Comparison of ENCODE assay signal across 8 mouse cellular contexts in genomic region chr9:21411669-21412550, GRCm38 (mm10). TPM values are rescaled to one million over a fixed set of nuclear protein-coding genes. Genes with fewer than 3 reads are reported as not detected.
A peak's percentile ranks its signal among the peaks of the same experiment; 100 is the strongest.
DNase-seq lines count a peak whose midpoint lies in the region; ATAC-seq and TF ChIP-seq lines count a peak whose summit lies in the region.

Gene Qtrt1 (plus strand): TSS chr9:21411837.

- no peaks in the 10 kb centered on the region for H3K9me3 ChIP-seq in embryonic facial prominence, embryonic 15.5 days (replicated peaks)
- no peaks in the 10 kb centered on the region for H3K9me3 ChIP-seq in kidney, embryonic 14.5 days (ENCODE audit: control insufficient read depth, low read length)
- no peaks in the 10 kb centered on the region for H3K9me3 ChIP-seq in limb, embryonic 15.5 days

- H3K4me1 ChIP-seq in bone marrow, adult 2 months (ENCODE audit: control insufficient read depth, insufficient read depth, low read length): peaks cover 1% of the 10 kb centered on the region; the same call in 1 of the 2 replicates
- peaks cover 15% of the 10 kb centered on the region for H3K4me1 ChIP-seq in embryonic facial prominence, embryonic 15.5 days
- H3K4me1 ChIP-seq in kidney, embryonic 14.5 days (ENCODE audit: control insufficient read depth, insufficient read depth, low read length): peaks cover 5% of the 10 kb centered on the region; the same call in 1 of the 2 replicates
- H3K4me1 ChIP-seq in limb, embryonic 15.5 days: peaks cover 10% of the 10 kb centered on the region

- H3K27me3 ChIP-seq in embryonic facial prominence, embryonic 15.5 days: no peaks in the 10 kb centered on the region
- H3K27me3 ChIP-seq in kidney, embryonic 14.5 days (ENCODE audit: control insufficient read depth, insufficient read depth, low read length): no peaks in the 10 kb centered on the region
- H3K27me3 ChIP-seq in limb, embryonic 15.5 days: no peaks in the 10 kb centered on the region

- H3K36me3 ChIP-seq in embryonic facial prominence, embryonic 15.5 days: peaks cover 21% of the 10 kb centered on the region
- peaks cover 18% of the 10 kb centered on the region for H3K36me3 ChIP-seq in kidney, embryonic 14.5 days (ENCODE audit: control insufficient read depth, insufficient read depth, low read length)
- peaks cover 23% of the 10 kb centered on the region for H3K36me3 ChIP-seq in limb, embryonic 15.5 days

- peak within 1 kb of the TSS; percentile 87 for H3K4me2 ChIP-seq in embryonic facial prominence, embryonic 15.5 days (replicated peaks)
- peak within 1 kb of the TSS; percentile 78 for H3K4me2 ChIP-seq in kidney, embryonic 14.5 days (replicated peaks; ENCODE audit: low read depth, low read length)
- peak within 1 kb of the TSS; percentile 78 for H3K4me2 ChIP-seq in limb, embryonic 15.5 days

- TF ChIP-seq POLR2A in bone marrow, adult 2 months (IDR thresholded peaks at IDR 0.05; ENCODE audit: borderline replicate concordance, control insufficient read depth, low read depth, low read length): peak; percentile 71; the same call in 1 of the 2 replicates

- H3K9ac ChIP-seq in embryonic facial prominence, embryonic 15.5 days: peak within 1 kb of the TSS; percentile 49
- peak within 1 kb of the TSS; percentile 75 for H3K9ac ChIP-seq in kidney, embryonic 14.5 days (ENCODE audit: low read depth, low read length)
- H3K9ac ChIP-seq in limb, embryonic 15.5 days: peak within 1 kb of the TSS; percentile 79

- peak within 1 kb of the TSS; percentile 8; the same call in 1 of the 2 replicates for H3K27ac ChIP-seq in bone marrow, adult 2 months (ENCODE audit: control insufficient read depth, insufficient read depth, low read depth, low read length, poor library complexity)
- peak within 1 kb of the TSS; percentile 48; the same call in 1 of the 2 replicates for H3K27ac ChIP-seq in embryonic facial prominence, embryonic 15.5 days (replicated peaks)
- H3K27ac ChIP-seq in kidney, embryonic 14.5 days (ENCODE audit: low read depth, low read length): no peak within 1 kb of the TSS
- peak within 1 kb of the TSS; percentile 67 for H3K27ac ChIP-seq in limb, embryonic 15.5 days

- 1% methylated on average over 53 of the region's 53 CpGs for WGBS in bone marrow, adult 2 months
- 2% methylated on average over 53 of the region's 53 CpGs for WGBS in embryonic facial prominence, embryonic 15.5 days
- 1% methylated on average over 53 of the region's 53 CpGs for WGBS in kidney, embryonic 14.5 days
- 2% methylated on average over 53 of the region's 53 CpGs for WGBS in limb, embryonic 15.5 days

- peak within 1 kb of the TSS; percentile 73 for H3K4me3 ChIP-seq in bone marrow, adult 2 months (replicated peaks; ENCODE audit: control insufficient read depth, low read depth, low read length)
- peak within 1 kb of the TSS; percentile 73 for H3K4me3 ChIP-seq in embryonic facial prominence, embryonic 15.5 days (replicated peaks)
- peak within 1 kb of the TSS; percentile 67 for H3K4me3 ChIP-seq in kidney, embryonic 14.5 days (ENCODE audit: low read length)
- peak within 1 kb of the TSS; percentile 83 for H3K4me3 ChIP-seq in limb, embryonic 15.5 days

- DNase-seq in 416B (ENCODE audit: low read depth): peak; percentile 96
- DNase-seq in heart, adult 9 months (ENCODE audit: low spot score in 2 of 2): peak; percentile 82 to 87
- DNase-seq in monocyte, adult 2 months (ENCODE audit: low read depth in 1 of 2, low spot score in 2 of 2): peak; percentile 74 to 79
- DNase-seq in spleen, postnatal 36 days (ENCODE audit: low spot score in 2 of 2): peak; percentile 87 to 88

- no peak for TF ChIP-seq CTCF in bone marrow, adult 2 months (IDR thresholded peaks at IDR 0.05; ENCODE audit: control insufficient read depth, insufficient read depth, low read length)

- peak; percentile 92 for ATAC-seq in embryonic facial prominence, embryonic 15.5 days (ENCODE audit: insufficient number of reproducible peaks, low FRiP score, low TSS enrichment, low read depth)
- peak; percentile 97 for ATAC-seq in kidney, embryonic 14.5 days (ENCODE audit: low FRiP score, low TSS enrichment)
- peak; percentile 86 for ATAC-seq in limb, embryonic 15.5 days (ENCODE audit: insufficient number of reproducible peaks, low FRiP score, low TSS enrichment, low read depth)

RNA-seq across cellular contexts. Expression of gene Qtrt1, which starts in this region (rescaled TPM):
- 24.8 and 56.3 TPM in 2 replicates for polyA plus RNA-seq in bone marrow, adult 2 months (2011; ENCODE audit: insufficient read depth, insufficient read length, low replicate concordance, missing spikeins)
- 47.5 and 48.6 TPM in 2 replicates for polyA plus RNA-seq in embryonic facial prominence, embryonic 15.5 days (2015; fragmentation: Nextera tagmentation; extraction: Ambion mirVana)
- polyA plus RNA-seq in kidney, embryonic 14.5 days (2014; fragmentation: Nextera tagmentation; extraction: Ambion mirVana): 55.7 and 76.0 TPM in 2 replicates
- 42.3 and 45.0 TPM in 2 replicates for polyA plus RNA-seq in limb, embryonic 15.5 days (2015; fragmentation: Nextera tagmentation; extraction: Ambion mirVana)
